Mouse (Mus musculus) kidney, embryonic 16.5 days (tissue): ENCODE data around the gene Stk17b. TPM values are rescaled to one million over a fixed set of nuclear protein-coding genes. Genes with fewer than 3 reads are reported as not detected.

ENCODE experiments used
- ATAC-seq: fragments of 200-750 bp; cut with Nextera tagmentation; 2 replicates; pipeline ENCODE4 v1.8.0; 2017; ENCODE audit warnings: moderate TSS enrichment; ENCODE audit not compliant: low FRiP score, low TSS enrichment
- H3K27ac ChIP-seq: fragments of 300-500 bp; sonication (generic); 2 replicates; pipeline ENCODE4 v1.5.1; 2014; ENCODE audit warnings: low read length
- H3K27me3 ChIP-seq: fragments of 300-500 bp; sonication (generic); 2 replicates; pipeline ENCODE4 v1.6.1; 2014; ENCODE audit warnings: low read length, control low read depth, mixed read lengths; ENCODE audit not compliant: insufficient read depth
- H3K36me3 ChIP-seq: fragments of 300-500 bp; sonication (generic); 2 replicates; pipeline ENCODE4 v1.6.1; 2014; ENCODE audit warnings: low read length, control low read depth, mixed read lengths; ENCODE audit not compliant: insufficient read depth
- H3K4me1 ChIP-seq: fragments of 300-500 bp; sonication (generic); 2 replicates; pipeline ENCODE4 v1.6.1; 2014; ENCODE audit warnings: low read length, control low read depth, mixed read lengths; ENCODE audit not compliant: insufficient read depth
- H3K4me2 ChIP-seq: fragments of 300-500 bp; sonication (generic); replicated peaks from 2 replicates; pipeline ENCODE4 v1.6.1; 2014; ENCODE audit warnings: low read depth, low read length
- H3K4me3 ChIP-seq: fragments of 300-500 bp; sonication (generic); 2 replicates; pipeline ENCODE4 v1.5.1; 2014; ENCODE audit warnings: mild to moderate bottlenecking, low read length
- H3K9ac ChIP-seq: fragments of 300-500 bp; sonication (generic); replicated peaks from 2 replicates; pipeline ENCODE4 v1.6.1; 2014; ENCODE audit warnings: low read length
- H3K9me3 ChIP-seq: fragments of 300-500 bp; sonication (generic); 2 replicates; pipeline ENCODE4 v1.6.1; 2016; ENCODE audit warnings: low read length, control low read depth
- WGBS: fragments of 180-500 bp; shearing (Covaris S2); extraction: QIAGEN DNeasy Blood & Tissue Kit; methylation state at CpG from one replicate; pipeline ENCODE4 v1.1.7; 2014; 5-methylcytosine and 5-hydroxymethylcytosine counted together
- polyA plus RNA-seq: library from polyadenylated mRNA; unstranded; fragments of >200 nt; fragmentation: Nextera tagmentation; extraction: Ambion mirVana; gene quantifications from 2 replicates; pipeline ENCODE4 v1.2.1, GENCODE M21; 2015

Stk17b gene
- polyA plus RNA-seq, 1 experiment from 2014 or later = 20.8 TPM

DNA sequence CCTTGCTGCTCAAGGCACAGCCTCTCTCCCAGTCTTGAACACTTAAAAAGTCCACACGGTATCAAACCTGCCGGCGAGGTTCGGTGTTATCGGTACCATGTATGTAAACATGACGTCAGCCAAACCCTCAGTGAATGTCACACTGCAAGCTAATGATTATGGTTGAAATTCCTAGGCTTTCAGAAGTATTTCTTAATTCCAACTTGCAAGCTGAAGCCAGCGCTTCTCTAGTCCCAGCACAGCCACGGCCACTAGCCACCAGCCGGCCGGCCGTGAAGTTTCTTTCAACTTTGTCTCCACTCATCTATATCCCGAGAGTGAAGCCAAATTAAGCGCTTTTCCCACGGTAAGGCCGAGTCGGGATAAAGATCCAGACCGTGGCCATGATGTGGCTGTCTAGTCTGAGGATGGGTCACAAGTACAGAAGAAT, 718 bp downstream of the Stk17b start:
- peak; percentile 60 for ATAC-seq
- H3K27me3 ChIP-seq = no peaks in the 10 kb centered on the region
- H3K4me3 ChIP-seq = peak overlapping the region; percentile 85
- H3K27ac ChIP-seq = peak overlapping the region; percentile 88
- no peaks in the 10 kb centered on the region for H3K36me3 ChIP-seq
- no peaks in the 10 kb centered on the region for H3K4me1 ChIP-seq
- H3K4me2 ChIP-seq = peak overlapping the region; percentile 72
- H3K9me3 ChIP-seq = no peaks in the 10 kb centered on the region
- H3K9ac ChIP-seq = peak overlapping the region; percentile 91
- 0% methylated on average over 17 of the region's 17 CpGs for WGBS

DNA sequence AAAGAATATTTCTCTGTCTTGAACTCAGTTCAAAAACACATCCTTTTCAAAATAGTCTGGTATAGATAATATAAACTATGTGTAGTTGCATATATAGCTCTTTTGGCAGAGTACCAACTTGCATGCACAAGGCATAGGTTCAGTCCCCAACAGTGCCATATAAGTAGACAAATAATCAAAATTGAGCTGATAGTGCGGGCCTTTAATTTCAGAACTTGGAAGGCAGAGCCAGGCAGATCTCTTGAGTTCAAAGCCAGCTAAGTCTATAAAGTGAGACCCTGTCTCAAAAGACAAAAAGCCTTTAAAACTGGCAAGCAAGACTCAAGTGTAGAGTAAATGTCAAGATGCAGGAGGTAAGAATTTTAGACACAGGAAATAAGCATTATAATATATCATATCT, 2.1 kb downstream of the Stk17b start:
- ATAC-seq = no peak
- no peak overlapping the region for H3K4me3 ChIP-seq
- H3K9me3 ChIP-seq = no peaks in the 10 kb centered on the region
- H3K27ac ChIP-seq = no peak overlapping the region
- H3K4me1 ChIP-seq = no peaks in the 10 kb centered on the region
- H3K9ac ChIP-seq = no peak overlapping the region
- no peaks in the 10 kb centered on the region for H3K36me3 ChIP-seq
- H3K27me3 ChIP-seq = no peaks in the 10 kb centered on the region
- WGBS = 94% methylated on average over 1 of the region's 1 CpGs
- H3K4me2 ChIP-seq = no peak overlapping the region

DNA sequence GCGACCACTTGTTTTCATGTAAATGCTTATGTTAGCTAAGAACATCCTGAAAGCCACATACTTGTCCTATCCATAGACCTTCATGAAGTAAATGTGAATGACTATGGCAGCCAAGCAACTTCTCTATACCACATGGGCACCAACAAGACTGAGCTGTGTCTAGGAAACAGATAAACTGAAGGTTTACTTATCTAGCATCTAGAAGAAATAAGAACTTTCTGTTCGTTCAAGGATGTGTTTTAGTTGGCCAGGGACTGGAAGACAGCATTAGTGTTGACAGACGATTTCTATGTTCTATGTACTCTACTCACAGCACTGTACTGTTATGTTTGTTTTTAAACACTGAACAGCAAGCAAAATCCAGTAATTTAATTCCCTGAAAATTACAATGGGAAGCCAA, 2.9 kb downstream of the Stk17b start:
- no peak overlapping the region for H3K4me3 ChIP-seq
- H3K4me1 ChIP-seq = no peaks in the 10 kb centered on the region
- WGBS = 80% methylated on average over 3 of the region's 3 CpGs
- no peaks in the 10 kb centered on the region for H3K36me3 ChIP-seq
- no peak overlapping the region for H3K9ac ChIP-seq
- no peaks in the 10 kb centered on the region for H3K27me3 ChIP-seq
- no peaks in the 10 kb centered on the region for H3K9me3 ChIP-seq
- ATAC-seq = no peak
- H3K4me2 ChIP-seq = no peak overlapping the region
- H3K27ac ChIP-seq = no peak overlapping the region

DNA sequence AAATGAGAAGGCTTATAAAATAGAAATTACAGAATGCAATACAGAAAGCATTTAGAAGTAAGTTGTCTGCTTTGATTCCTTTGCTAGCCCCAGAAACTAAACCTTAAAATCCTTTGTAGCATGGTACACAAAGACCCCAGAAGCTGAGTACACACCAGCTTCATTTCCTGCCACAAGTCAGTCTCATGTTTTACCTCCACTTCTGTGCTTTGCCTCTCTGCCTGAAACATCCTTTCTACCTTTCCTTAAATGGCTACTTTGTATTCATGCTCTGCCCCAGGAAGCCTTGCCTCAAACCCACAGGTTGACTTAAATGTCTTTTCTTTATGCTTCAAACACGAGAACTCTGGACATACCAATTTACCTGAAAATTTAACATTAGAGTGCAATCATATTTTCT, 3.7 kb downstream of the Stk17b start:
- Histone ChIP-seq H3K4me1 (no peaks in the 10 kb centered on the region), H3K9ac (no peak overlapping the region), H3K36me3 (no peaks in the 10 kb centered on the region), H3K4me3 (no peak overlapping the region), H3K9me3 (no peaks in the 10 kb centered on the region), H3K27ac (no peak overlapping the region), H3K4me2 (no peak overlapping the region), H3K27me3 (no peaks in the 10 kb centered on the region)
- no peak for ATAC-seq
- 81% methylated on average over 1 of the region's 1 CpGs for WGBS

DNA sequence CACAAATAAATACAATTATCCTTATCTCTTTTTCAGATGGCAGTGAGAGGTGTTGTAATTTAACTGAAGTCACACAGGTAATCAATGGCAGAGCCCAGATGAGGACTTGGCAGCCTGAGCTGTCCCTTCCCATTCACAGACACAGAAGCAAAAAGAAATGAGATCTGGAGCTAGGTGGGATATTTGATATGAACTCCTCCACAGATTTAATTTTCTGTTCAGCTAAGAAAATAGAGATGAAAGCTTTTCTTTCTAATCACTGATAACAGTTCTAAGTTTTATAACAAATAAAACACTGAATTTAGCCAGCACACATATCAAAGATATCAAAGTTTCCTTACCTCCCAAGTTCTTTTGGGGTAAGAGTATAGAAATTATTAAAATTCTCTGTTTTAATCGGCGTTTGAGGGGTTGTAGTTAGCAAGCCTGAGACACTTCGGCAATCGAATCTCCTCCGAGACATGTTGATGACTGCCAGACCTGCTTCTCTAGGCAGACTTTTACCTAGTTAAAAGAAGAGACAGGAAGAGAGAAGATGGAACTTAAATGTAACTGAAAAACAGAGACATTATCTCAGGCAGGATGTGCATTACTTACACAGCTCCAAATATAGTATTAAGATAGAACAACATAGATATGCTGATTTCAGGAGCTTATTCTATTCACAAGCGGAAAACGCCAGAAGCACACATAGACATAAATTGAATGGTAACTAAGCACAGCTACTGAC, 8.7 kb downstream of the Stk17b start:
- no peak overlapping the region for H3K4me3 ChIP-seq
- H3K36me3 ChIP-seq = no peaks in the 10 kb centered on the region
- WGBS = 91% methylated on average over 7 of the region's 7 CpGs
- no peaks in the 10 kb centered on the region for H3K27me3 ChIP-seq
- no peak overlapping the region for H3K4me2 ChIP-seq
- no peak overlapping the region for H3K9ac ChIP-seq
- no peaks in the 10 kb centered on the region; the same call in 1 of the 2 replicates for H3K4me1 ChIP-seq
- no peaks in the 10 kb centered on the region for H3K9me3 ChIP-seq
- no peak for ATAC-seq
- H3K27ac ChIP-seq = no peak overlapping the region

DNA sequence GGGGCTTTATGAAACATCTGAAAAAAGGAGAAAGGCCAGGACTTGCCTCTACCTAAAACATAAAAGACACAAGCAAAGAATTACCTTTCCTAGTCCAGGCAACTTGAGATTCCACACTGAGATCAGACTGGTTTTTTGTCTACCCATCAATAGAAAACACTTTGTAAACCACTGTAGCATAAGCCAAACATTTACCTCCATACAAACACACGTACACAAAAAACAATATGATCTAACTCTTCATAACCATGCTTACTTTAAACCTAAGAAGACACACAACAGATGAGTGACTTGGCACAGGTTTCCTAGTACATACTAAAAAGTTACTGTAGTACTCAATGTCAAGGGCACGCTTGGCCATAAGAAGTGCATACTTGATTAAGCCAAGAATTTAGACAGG, 9.5 kb downstream of the Stk17b start:
- 92% methylated on average over 2 of the region's 2 CpGs for WGBS
- no peak for ATAC-seq
- Histone ChIP-seq H3K9me3 (no peaks in the 10 kb centered on the region), H3K27ac (no peak overlapping the region), H3K4me2 (no peak overlapping the region), H3K4me3 (no peak overlapping the region), H3K4me1 (no peaks in the 10 kb centered on the region; the same call in 1 of the 2 replicates), H3K9ac (no peak overlapping the region), H3K27me3 (no peaks in the 10 kb centered on the region), H3K36me3 (no peaks in the 10 kb centered on the region)

DNA sequence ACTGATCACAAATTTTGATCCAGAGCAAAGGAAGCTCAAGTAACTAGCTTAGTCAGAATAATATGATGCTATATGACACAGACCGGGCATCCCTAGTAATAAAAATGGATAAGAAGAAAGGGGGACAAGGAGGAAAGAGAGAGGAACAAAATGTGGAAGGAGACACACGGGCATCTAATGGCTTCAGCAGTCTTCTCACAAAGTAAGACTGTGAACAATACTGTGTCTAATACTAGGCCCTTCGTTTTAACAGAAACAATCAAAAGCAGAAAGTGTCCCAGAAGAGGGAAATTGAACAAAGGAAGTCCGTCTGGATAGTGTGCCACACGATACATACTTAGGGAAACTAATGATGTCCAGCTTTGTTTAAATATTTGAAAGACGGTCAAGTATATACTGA, 10.0 kb downstream of the Stk17b start:
- H3K27me3 ChIP-seq = no peaks in the 10 kb centered on the region
- H3K9me3 ChIP-seq = no peaks in the 10 kb centered on the region
- H3K9ac ChIP-seq = no peak overlapping the region
- H3K4me1 ChIP-seq = no peaks in the 10 kb centered on the region; the same call in 1 of the 2 replicates
- no peak overlapping the region for H3K27ac ChIP-seq
- H3K4me3 ChIP-seq = no peak overlapping the region
- H3K4me2 ChIP-seq = no peak overlapping the region
- no peaks in the 10 kb centered on the region for H3K36me3 ChIP-seq
- no peak for ATAC-seq
- WGBS = 89% methylated on average over 6 of the region's 6 CpGs

DNA sequence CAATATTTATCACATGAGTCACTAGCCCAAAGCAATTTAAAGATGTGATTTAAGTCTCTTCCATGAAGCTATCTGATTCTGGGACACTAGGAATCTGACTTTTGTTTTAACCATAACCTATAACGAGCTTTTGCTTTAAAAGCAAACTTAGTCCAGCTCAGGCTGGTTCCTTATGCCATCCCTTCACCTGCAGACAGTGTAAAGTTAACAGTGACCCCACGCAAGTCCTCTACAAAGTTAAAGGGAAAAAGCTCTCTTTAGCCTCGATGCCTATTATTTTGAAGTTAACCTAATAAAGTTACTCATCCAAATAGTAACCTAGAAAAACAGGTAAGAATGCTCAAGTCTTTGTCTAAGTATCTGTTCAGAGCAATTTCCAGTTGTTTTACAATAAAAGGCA, 10.5 kb downstream of the Stk17b start:
- H3K27me3 ChIP-seq = no peaks in the 10 kb centered on the region
- no peak overlapping the region for H3K27ac ChIP-seq
- no peak overlapping the region for H3K9ac ChIP-seq
- H3K4me1 ChIP-seq = no peaks in the 10 kb centered on the region; the same call in 1 of the 2 replicates
- no peaks in the 10 kb centered on the region for H3K9me3 ChIP-seq
- no peak overlapping the region for H3K4me2 ChIP-seq
- WGBS = 76% methylated on average over 3 of the region's 3 CpGs
- no peak for ATAC-seq
- no peaks in the 10 kb centered on the region for H3K36me3 ChIP-seq
- no peak overlapping the region for H3K4me3 ChIP-seq

DNA sequence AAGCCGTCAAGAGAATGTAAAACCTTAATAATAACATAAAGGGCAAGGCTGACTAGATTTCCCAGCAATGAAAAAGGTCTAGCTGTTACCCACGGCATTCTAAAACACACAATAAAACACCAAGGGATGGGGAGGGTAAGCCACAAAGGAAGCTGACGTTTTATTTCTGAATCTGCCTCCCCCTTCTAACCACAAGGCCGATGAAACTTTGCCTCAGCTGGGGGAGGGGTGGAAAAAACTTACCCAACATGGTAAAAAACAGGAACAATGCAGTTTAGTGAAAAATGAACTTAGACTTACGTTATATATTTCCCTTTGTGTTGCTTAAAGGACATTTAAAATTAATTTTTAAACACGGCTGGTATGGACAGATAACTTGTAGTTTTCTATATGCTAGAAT, 11.0 kb downstream of the Stk17b start:
- Histone ChIP-seq H3K4me1 (no peaks in the 10 kb centered on the region; the same call in 1 of the 2 replicates), H3K9ac (no peak overlapping the region), H3K36me3 (no peaks in the 10 kb centered on the region), H3K9me3 (no peaks in the 10 kb centered on the region), H3K27ac (no peak overlapping the region), H3K27me3 (no peaks in the 10 kb centered on the region), H3K4me2 (no peak overlapping the region), H3K4me3 (no peak overlapping the region)
- ATAC-seq = no peak
- WGBS = 57% methylated on average over 6 of the region's 6 CpGs

DNA sequence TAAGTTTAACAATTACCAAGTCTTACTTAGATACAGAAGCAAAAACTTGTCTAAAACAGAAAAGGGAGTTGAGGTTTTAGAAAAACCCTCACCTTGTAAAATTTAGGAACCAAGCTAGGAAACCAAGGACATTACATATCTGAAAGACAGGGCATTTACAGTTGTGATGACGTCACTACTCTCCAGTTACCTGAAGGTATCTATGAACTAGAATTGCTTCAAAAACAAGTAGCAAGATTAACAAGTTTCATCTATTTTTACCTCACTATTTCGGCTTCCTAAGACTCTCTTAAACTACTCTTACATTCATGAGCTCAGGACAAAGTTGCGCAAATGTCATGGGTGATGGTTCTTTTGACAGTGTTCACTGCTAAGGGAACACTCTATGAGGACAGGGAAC, 12.1 kb downstream of the Stk17b start:
- Histone ChIP-seq H3K27ac (no peak overlapping the region), H3K36me3 (no peaks in the 10 kb centered on the region), H3K9me3 (no peaks in the 10 kb centered on the region), H3K27me3 (no peaks in the 10 kb centered on the region), H3K4me3 (no peak overlapping the region), H3K9ac (no peak overlapping the region), H3K4me2 (no peak overlapping the region), H3K4me1 (no peaks in the 10 kb centered on the region; the same call in 1 of the 2 replicates)
- WGBS = 91% methylated on average over 3 of the region's 3 CpGs
- ATAC-seq = no peak
